Mouse (Mus musculus): Measurements from ENCODE around the gene Olfr669.
"Not testable (repeated sequence)": the region's sequence is repeated elsewhere in the genome, so short reads cannot be mapped to it uniquely, and the experiment has no call there.

DNA sequence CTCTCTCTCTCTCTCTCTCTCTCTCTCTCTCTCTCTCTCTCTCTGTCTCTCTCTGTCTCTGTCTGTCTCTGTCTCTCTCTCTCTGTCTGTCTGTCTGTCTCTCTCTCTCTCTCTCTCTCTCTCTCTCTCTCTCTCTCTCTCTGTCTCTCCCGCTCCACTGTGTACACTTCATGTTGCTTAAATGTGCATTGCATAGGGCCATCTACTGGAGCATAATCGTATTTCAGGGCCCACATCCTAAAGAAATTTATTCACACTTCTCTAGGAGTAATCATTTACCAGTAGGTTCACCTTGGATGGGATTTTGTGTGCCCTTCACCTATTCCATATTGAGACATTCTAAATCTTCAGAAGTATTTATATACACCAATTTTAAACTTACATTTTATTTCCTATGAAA, 38.5 kb downstream of the Olfr669 start:
- not testable (repeated sequence) for TF ChIP-seq CTCF, EP300 (IDR thresholded peaks at IDR 0.05; ENCODE audit: low read depth)
